Mouse (Mus musculus) intestine, embryonic 14.5 days (tissue): ENCODE results near the gene Cwc22. TPM values are rescaled to one million over a fixed set of nuclear protein-coding genes. Genes with fewer than 3 reads are reported as not detected.

Experiments used
- ATAC-seq: fragments of 200-750 bp; cut with Nextera tagmentation; replicated peaks from 2 replicates; pipeline ENCODE4 v1.8.0; 2017; ENCODE audit warnings: low read depth, moderate number of reproducible peaks, moderate TSS enrichment, moderate library complexity; ENCODE audit not compliant: low FRiP score, low TSS enrichment
- DNase-seq: peaks from one replicate; pipeline ENCODE4 v3.0.0-alpha.2; 2018; ENCODE audit warnings: low spot score
- H3K27ac ChIP-seq: fragments of 300-500 bp; sonication (generic); 2 replicates; pipeline ENCODE4 v1.5.1; 2014; ENCODE audit warnings: low read depth, mild to moderate bottlenecking, control low read depth
- H3K27me3 ChIP-seq: fragments of 300-500 bp; sonication (generic); replicated peaks from 2 replicates; pipeline ENCODE4 v1.6.1; 2014; ENCODE audit warnings: low read length, control low read depth; ENCODE audit not compliant: control insufficient read depth, insufficient read depth
- H3K36me3 ChIP-seq: fragments of 300-500 bp; sonication (generic); 2 replicates; pipeline ENCODE4 v1.6.1; 2014; ENCODE audit warnings: low read length, control low read depth; ENCODE audit not compliant: control insufficient read depth, insufficient read depth
- H3K4me1 ChIP-seq: fragments of 300-500 bp; sonication (generic); replicated peaks from 2 replicates; pipeline ENCODE4 v1.6.1; 2014; ENCODE audit warnings: low read length, control low read depth, mixed read lengths; ENCODE audit not compliant: control insufficient read depth, insufficient read depth
- H3K4me2 ChIP-seq: fragments of 300-500 bp; sonication (generic); 2 replicates; pipeline ENCODE4 v1.6.1; 2014; ENCODE audit warnings: low read length
- H3K4me3 ChIP-seq: fragments of 300-500 bp; sonication (generic); 2 replicates; pipeline ENCODE4 v1.5.1; 2014; ENCODE audit warnings: low read depth, low read length, control low read depth, mixed read lengths
- H3K9ac ChIP-seq: fragments of 300-500 bp; sonication (generic); 2 replicates; pipeline ENCODE4 v1.6.1; 2014; ENCODE audit warnings: mild to moderate bottlenecking, low read length
- H3K9me3 ChIP-seq: fragments of 300-500 bp; sonication (generic); 2 replicates; pipeline ENCODE4 v1.6.1; 2016; ENCODE audit warnings: low read length, control low read depth; ENCODE audit not compliant: control insufficient read depth
- WGBS: fragments of 180-500 bp; shearing (Covaris S2); extraction: QIAGEN DNeasy Blood & Tissue Kit; methylation state at CpG from one replicate; pipeline ENCODE4 v1.1.7; 2014; 5-methylcytosine and 5-hydroxymethylcytosine counted together
- polyA plus RNA-seq: library from polyadenylated mRNA; unstranded; fragments of >200 nt; fragmentation: Nextera tagmentation; extraction: Ambion mirVana; gene quantifications from 2 replicates; pipeline ENCODE4 v1.2.1, GENCODE M21; 2014

Gene Cwc22
- polyA plus RNA-seq, 1 experiment from 2014 or later = 35.1 TPM

GRCm38 (mm10) chr2:77887166-77887565 is 59.0 kb downstream of the Cwc22 start:
- no peaks in the 10 kb centered on the region for H3K4me1 ChIP-seq
- no peak overlapping the region for H3K9ac ChIP-seq
- H3K36me3 ChIP-seq = no peaks in the 10 kb centered on the region
- H3K4me3 ChIP-seq = no peak overlapping the region
- H3K9me3 ChIP-seq = no peaks in the 10 kb centered on the region
- no peak for DNase-seq
- no peak overlapping the region for H3K27ac ChIP-seq
- no peaks in the 10 kb centered on the region for H3K27me3 ChIP-seq
- no peak overlapping the region for H3K4me2 ChIP-seq
- WGBS = 89% methylated on average over 4 of the region's 4 CpGs
- ATAC-seq = no peak

DNA sequence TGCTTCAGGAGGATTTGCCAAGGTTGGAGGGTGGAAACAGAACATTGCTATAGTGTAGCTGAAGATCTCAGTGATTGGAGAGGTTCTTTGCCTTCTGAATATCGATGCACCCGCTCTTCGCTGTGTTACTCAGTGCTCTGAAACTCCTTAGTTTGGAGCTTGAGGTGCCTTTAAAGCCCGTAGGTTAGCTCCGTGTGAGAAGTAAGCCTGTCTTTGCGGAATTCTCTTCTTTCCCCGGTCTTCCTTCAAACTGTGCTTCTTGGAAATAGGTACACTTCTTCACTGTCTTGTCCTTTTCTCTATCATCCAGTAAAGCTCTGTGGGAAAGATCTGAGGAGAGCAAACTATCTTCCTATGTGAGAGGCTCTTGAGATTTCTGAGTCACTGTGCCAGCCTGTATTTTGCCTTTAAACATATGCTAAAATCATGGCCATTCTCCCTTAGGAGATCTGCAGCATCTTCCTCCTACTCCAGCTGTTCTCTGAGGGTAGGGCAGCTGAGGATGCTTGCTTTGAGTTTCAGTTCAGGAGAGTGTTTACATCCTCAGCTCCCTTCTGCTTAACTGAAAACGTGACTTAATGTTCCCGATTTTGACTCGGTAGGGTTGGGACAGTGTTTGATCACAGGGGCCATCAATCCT is 60.6 kb downstream of the Cwc22 start:
- no peak overlapping the region for H3K27ac ChIP-seq
- H3K9me3 ChIP-seq = no peaks in the 10 kb centered on the region
- H3K4me1 ChIP-seq = no peaks in the 10 kb centered on the region
- WGBS = 75% methylated on average over 10 of the region's 10 CpGs
- no peaks in the 10 kb centered on the region for H3K27me3 ChIP-seq
- ATAC-seq (no peak), DNase-seq (no peak)
- no peak overlapping the region for H3K4me2 ChIP-seq
- H3K4me3 ChIP-seq = no peak overlapping the region
- H3K9ac ChIP-seq = no peak overlapping the region
- H3K36me3 ChIP-seq = no peaks in the 10 kb centered on the region

GRCm38 (mm10) chr2:77885036-77885435 is 61.1 kb downstream of the Cwc22 start:
- Histone ChIP-seq H3K9me3 (no peaks in the 10 kb centered on the region), H3K27me3 (no peaks in the 10 kb centered on the region), H3K4me1 (no peaks in the 10 kb centered on the region), H3K4me3 (no peak overlapping the region), H3K9ac (no peak overlapping the region), H3K36me3 (no peaks in the 10 kb centered on the region), H3K4me2 (no peak overlapping the region), H3K27ac (no peak overlapping the region)
- no peak for ATAC-seq
- 89% methylated on average over 6 of the region's 6 CpGs for WGBS
- DNase-seq = no peak

GRCm38 (mm10) chr2:77884491-77884890 is 61.7 kb downstream of the Cwc22 start:
- no peaks in the 10 kb centered on the region for H3K9me3 ChIP-seq
- no peak overlapping the region for H3K4me3 ChIP-seq
- no peaks in the 10 kb centered on the region for H3K27me3 ChIP-seq
- ATAC-seq (no peak), DNase-seq (no peak)
- WGBS = 93% methylated on average over 3 of the region's 3 CpGs
- no peaks in the 10 kb centered on the region for H3K36me3 ChIP-seq
- H3K9ac ChIP-seq = no peak overlapping the region
- no peaks in the 10 kb centered on the region for H3K4me1 ChIP-seq
- H3K27ac ChIP-seq = no peak overlapping the region
- H3K4me2 ChIP-seq = no peak overlapping the region

- WGBS = 88% methylated on average over 4 of the region's 4 CpGs
- H3K9ac ChIP-seq = no peak overlapping the region
- H3K36me3 ChIP-seq = no peaks in the 10 kb centered on the region
- H3K27me3 ChIP-seq = no peaks in the 10 kb centered on the region
- no peaks in the 10 kb centered on the region for H3K4me1 ChIP-seq
- H3K9me3 ChIP-seq = no peaks in the 10 kb centered on the region
- DNase-seq (no peak), ATAC-seq (no peak)
- H3K27ac ChIP-seq = no peak overlapping the region
- H3K4me2 ChIP-seq = no peak overlapping the region
- no peak overlapping the region for H3K4me3 ChIP-seq
Observed at GRCm38 (mm10) chr2:77882961-77883360, 63.2 kb downstream of the Cwc22 start.

DNA sequence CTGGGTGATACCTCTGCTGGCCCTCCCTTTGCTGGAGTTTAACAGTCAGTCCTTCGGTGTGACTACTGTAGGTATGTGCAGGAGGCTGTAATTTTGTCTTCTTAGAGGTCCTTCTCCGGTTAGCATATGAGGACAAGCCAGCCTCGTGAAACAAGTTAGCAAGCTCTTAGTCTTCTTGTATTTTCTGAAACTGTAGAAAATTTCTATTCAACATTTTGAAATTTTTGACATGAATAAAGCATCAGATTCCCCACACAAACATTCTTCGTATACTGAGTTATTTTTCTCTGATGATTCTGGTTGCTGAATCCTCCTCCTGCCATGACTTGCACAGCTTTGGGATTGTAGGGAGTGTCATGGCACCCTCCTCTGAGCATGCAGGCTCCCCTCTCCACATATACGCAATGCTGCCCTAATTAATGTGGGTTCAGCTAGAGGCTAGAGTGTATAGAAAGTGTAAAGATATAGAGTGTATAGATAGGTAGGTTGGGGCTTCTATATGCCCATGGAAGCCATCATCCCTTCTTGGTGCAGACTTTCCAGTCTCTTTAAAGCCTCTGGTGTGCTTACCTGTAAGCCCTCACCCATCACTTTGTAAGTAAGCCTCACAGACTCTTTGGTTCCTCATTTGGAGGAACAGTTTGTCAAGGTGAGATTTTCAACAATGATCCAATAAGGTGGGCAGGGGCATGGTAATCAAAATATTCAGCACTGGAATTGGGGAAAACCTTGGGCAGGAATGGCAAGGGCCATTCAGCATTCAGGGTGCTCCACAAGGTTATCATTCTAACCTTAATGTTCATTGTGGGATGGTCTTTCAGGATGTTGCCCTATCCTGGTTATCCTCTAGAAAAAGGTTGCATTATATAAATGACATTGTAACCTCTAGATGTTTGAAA is 64.6 kb downstream of the Cwc22 start:
- no peak overlapping the region for H3K9ac ChIP-seq
- WGBS = 85% methylated on average over 5 of the region's 5 CpGs

GRCm38 (mm10) chr2:77880351-77880750 is 65.8 kb downstream of the Cwc22 start:
- no peaks in the 10 kb centered on the region for H3K9me3 ChIP-seq
- H3K36me3 ChIP-seq = no peaks in the 10 kb centered on the region
- no peaks in the 10 kb centered on the region for H3K27me3 ChIP-seq
- DNase-seq (no peak), ATAC-seq (no peak)
- no peak overlapping the region for H3K4me2 ChIP-seq
- no peaks in the 10 kb centered on the region for H3K4me1 ChIP-seq
- H3K4me3 ChIP-seq = no peak overlapping the region
- no peak overlapping the region for H3K27ac ChIP-seq
- 79% methylated on average over 1 of the region's 1 CpGs for WGBS
- H3K9ac ChIP-seq = no peak overlapping the region

More for the DNA sequence above, 64.6 kb downstream of the Cwc22 start:
- ATAC-seq (no peak), DNase-seq (no peak)
- Histone ChIP-seq H3K9me3 (no peaks in the 10 kb centered on the region), H3K36me3 (no peaks in the 10 kb centered on the region), H3K27ac (no peak overlapping the region), H3K27me3 (no peaks in the 10 kb centered on the region), H3K4me3 (no peak overlapping the region), H3K4me2 (no peak overlapping the region), H3K4me1 (no peaks in the 10 kb centered on the region)

- Histone ChIP-seq H3K9ac (no peak overlapping the region), H3K4me2 (no peak overlapping the region), H3K4me1 (no peaks in the 10 kb centered on the region), H3K36me3 (no peaks in the 10 kb centered on the region), H3K9me3 (no peaks in the 10 kb centered on the region), H3K27me3 (no peaks in the 10 kb centered on the region), H3K27ac (no peak overlapping the region), H3K4me3 (no peak overlapping the region)
- no peak for ATAC-seq
- 73% methylated on average over 5 of the region's 5 CpGs for WGBS
- DNase-seq = no peak
Observed at GRCm38 (mm10) chr2:77879736-77880135, 66.4 kb downstream of the Cwc22 start.
